Mouse (Mus musculus): ENCODE measurements around the gene Notch1. TPM values are rescaled to one million over a fixed set of nuclear protein-coding genes. Genes with fewer than 3 reads are reported as not detected.

Gene Notch1
- total and polyA plus RNA-seq, 3 experiments: 0.06 TPM; not detected in 2

DNA sequence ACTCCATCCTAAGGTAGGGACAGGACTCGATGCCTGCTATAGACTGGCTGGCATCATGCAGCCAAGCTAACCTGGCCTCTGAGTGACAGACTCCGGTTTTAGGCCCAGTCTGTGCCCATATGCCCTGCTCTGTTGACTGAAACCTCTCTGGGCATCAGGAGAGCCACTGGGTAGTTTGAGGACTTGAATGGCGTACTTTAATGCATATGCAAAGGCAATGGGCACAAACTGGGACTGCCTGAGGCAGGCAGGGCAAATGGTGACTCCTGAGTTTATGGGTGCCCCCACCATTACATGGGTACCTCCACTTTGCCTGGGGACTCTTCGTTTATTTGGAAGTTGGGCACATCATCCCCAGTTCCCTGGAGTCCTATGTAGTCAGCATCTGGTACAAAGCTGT lies 69.8 kb downstream of the Notch1 start:
- Histone ChIP-seq H3K36me3 (ENCODE audit: control insufficient read depth in 1 of 2, insufficient read depth in 2 of 2, low read length in 2 of 2) (peaks cover 0 to 12% of the 10 kb centered on the region in 2 experiments; a peak in 2 of 4 replicates), H3K4me1 (ENCODE audit: control insufficient read depth in 1 of 2, insufficient read depth in 2 of 2, low read length in 2 of 2) (peaks cover 6 to 13% of the 10 kb centered on the region in 2 experiments), H3K79me2 (ENCODE audit: control insufficient read depth, insufficient read depth, low read length, poor library complexity) (peaks cover 15% of the 10 kb centered on the region), H3K9ac (ENCODE audit: control insufficient read depth, low read depth, low read length, poor library complexity, severe bottlenecking) (peak overlapping the region; percentile 88), H3K4me3 (ENCODE audit: control insufficient read depth in 1 of 2, insufficient read depth in 1 of 2, low read depth in 2 of 2, low read length in 2 of 2) (peak overlapping the region; percentile 66 to 98), H3K9me3 (replicated peaks; ENCODE audit: insufficient read depth, low read length) (no peaks in the 10 kb centered on the region), H3K27me3 (ENCODE audit: control insufficient read depth in 1 of 2, insufficient read depth in 2 of 2, low read length in 2 of 2) (no peaks in the 10 kb centered on the region), H3K27ac (ENCODE audit: control insufficient read depth, low read depth, low read length) (no peak overlapping the region)
- DNase-seq (ENCODE audit: low read depth, low spot score): no peak
- TF ChIP-seq MYC (IDR thresholded peaks at IDR 0.05; ENCODE audit: low read depth, low read length) (no peak), USF1 (IDR thresholded peaks at IDR 0.05; ENCODE audit: low read depth, low read length) (no peak), POLR2AphosphoS5 (IDR thresholded peaks at IDR 0.05; ENCODE audit: borderline replicate concordance, low read depth, low read length) (no peak)

DNA sequence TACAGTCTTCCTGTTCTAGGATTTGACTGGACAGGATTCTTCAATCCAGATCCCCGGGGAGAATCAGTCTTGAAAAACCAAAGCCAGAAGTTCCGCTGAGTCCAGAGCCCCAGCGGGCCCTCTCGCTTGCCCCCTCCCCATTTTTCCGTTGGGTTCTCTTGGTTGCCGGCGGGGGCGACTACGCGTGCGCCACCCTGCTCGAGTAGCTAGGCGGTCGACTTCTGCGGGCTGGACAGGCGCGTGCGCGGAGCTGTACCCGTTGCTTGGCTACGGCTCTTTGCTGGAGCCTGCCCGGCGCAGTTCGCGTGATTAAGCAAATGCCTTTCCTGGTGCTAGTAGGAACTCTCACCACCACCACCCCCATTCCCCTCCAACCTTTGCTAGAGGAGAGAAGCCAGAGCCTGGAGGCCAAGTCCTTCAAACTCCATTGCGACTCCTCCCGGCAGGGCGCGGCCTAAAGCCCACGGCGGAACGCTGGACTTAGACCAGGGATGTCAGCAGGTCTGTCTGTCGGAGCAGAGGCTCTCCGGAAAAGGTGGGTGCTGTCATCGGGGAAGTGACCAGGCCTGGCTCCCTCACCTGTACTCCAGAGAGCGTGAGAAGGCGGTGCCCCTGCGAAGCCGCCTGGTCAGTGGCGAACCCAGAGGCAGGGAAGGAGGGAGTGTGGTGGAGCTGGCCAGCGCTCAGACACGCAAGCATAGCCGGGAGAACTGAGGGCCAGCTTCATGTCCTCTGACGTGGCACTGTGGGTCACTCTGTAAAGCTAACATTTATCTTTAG lies 70.6 kb downstream of the Notch1 start:
- Histone ChIP-seq H3K27ac (ENCODE audit: control insufficient read depth, low read depth, low read length) (peak overlapping the region; percentile 86), H3K9me3 (replicated peaks; ENCODE audit: insufficient read depth, low read length) (no peaks in the 10 kb centered on the region), H3K79me2 (ENCODE audit: control insufficient read depth, insufficient read depth, low read length, poor library complexity) (peaks cover 15% of the 10 kb centered on the region), H3K27me3 (ENCODE audit: control insufficient read depth in 1 of 2, insufficient read depth in 2 of 2, low read length in 2 of 2) (no peaks in the 10 kb centered on the region), H3K36me3 (ENCODE audit: control insufficient read depth in 1 of 2, insufficient read depth in 2 of 2, low read length in 2 of 2) (peaks cover 1 to 12% of the 10 kb centered on the region in 2 experiments; a peak in 3 of 4 replicates), H3K9ac (ENCODE audit: control insufficient read depth, low read depth, low read length, poor library complexity, severe bottlenecking) (peak overlapping the region; percentile 88), H3K4me1 (ENCODE audit: control insufficient read depth in 1 of 2, insufficient read depth in 2 of 2, low read length in 2 of 2) (peaks cover 6 to 13% of the 10 kb centered on the region in 2 experiments), H3K4me3 (ENCODE audit: control insufficient read depth in 1 of 2, insufficient read depth in 1 of 2, low read depth in 2 of 2, low read length in 2 of 2) (peak overlapping the region; percentile 66 to 98)
- peak; percentile 91 for TF ChIP-seq NRF1 (IDR thresholded peaks at IDR 0.05; ENCODE audit: insufficient read depth, low read depth, low read length, poor library complexity, severe bottlenecking)
- no peak for TF ChIP-seq TAL1 (IDR thresholded peaks at IDR 0.05; ENCODE audit: low read length)
- no peak for TF ChIP-seq ZNF384 (IDR thresholded peaks at IDR 0.05; ENCODE audit: low read depth, low read length)
- TF ChIP-seq ZKSCAN1 (IDR thresholded peaks at IDR 0.05; ENCODE audit: low read depth, low read length): no peak
- peak; percentile 15; the same call in 1 of the 2 replicates for TF ChIP-seq ETS1 (IDR thresholded peaks at IDR 0.05; ENCODE audit: low read depth, low read length)
- peak; percentile 62 for TF ChIP-seq NELFE (IDR thresholded peaks at IDR 0.05; ENCODE audit: low read depth, low read length)
- peak; percentile 19; the same call in 1 of the 2 replicates for TF ChIP-seq MYB (IDR thresholded peaks at IDR 0.05; ENCODE audit: low read depth, low read length)
- no peak for TF ChIP-seq MAZ (IDR thresholded peaks at IDR 0.05; ENCODE audit: low read depth, low read length)
- peak; percentile 98 for TF ChIP-seq SIN3A (IDR thresholded peaks at IDR 0.05; ENCODE audit: low read length)
- TF ChIP-seq MAX (IDR thresholded peaks at IDR 0.05; ENCODE audit: low read length): peak; percentile 58; the same call in 1 of the 2 replicates
- TF ChIP-seq MAFK (IDR thresholded peaks at IDR 0.05; ENCODE audit: borderline replicate concordance, low read depth, low read length): no peak
- no peak for TF ChIP-seq POLR2AphosphoS2 (IDR thresholded peaks at IDR 0.05; ENCODE audit: low read length)
- TF ChIP-seq SMC3 (IDR thresholded peaks at IDR 0.05; ENCODE audit: low read depth, low read length): no peak
- 0 out of 2 replicates have a peak, but pooled peaks have one; percentile 2 for TF ChIP-seq ZMIZ1 (IDR thresholded peaks at IDR 0.05; ENCODE audit: low read depth, low read length)
- TF ChIP-seq BHLHE40 (IDR thresholded peaks at IDR 0.05; ENCODE audit: borderline replicate concordance, low read depth, low read length): peak; percentile 27; the same call in 1 of the 2 replicates
- peak; percentile 51 to 68; a peak in 3 of 4 replicates for TF ChIP-seq POLR2A (IDR thresholded peaks at IDR 0.05; ENCODE audit: control insufficient read depth in 1 of 2, insufficient read depth in 1 of 2, low read depth in 1 of 2, low read length in 2 of 2, poor library complexity in 1 of 2)
- TF ChIP-seq TCF12 (IDR thresholded peaks at IDR 0.05; ENCODE audit: low read depth, low read length): 0 out of 2 replicates have a peak, but pooled peaks have one; percentile 5
- peak; percentile 85 for TF ChIP-seq HCFC1 (IDR thresholded peaks at IDR 0.05; ENCODE audit: low read depth, low read length)
- TF ChIP-seq CTCF (IDR thresholded peaks at IDR 0.05 in 2 of 3, conservative IDR thresholded peaks at IDR 0.05 in 1 of 3; ENCODE audit: control insufficient read depth in 1 of 3, insufficient read depth in 1 of 3, low read depth in 2 of 3, low read length in 3 of 3, poor library complexity in 1 of 3, severe bottlenecking in 1 of 3): peak in 2 of 3 experiments; percentile 4 to 13; a peak in 1 of 6 replicates
- TF ChIP-seq JUND (IDR thresholded peaks at IDR 0.05; ENCODE audit: low read depth, low read length): no peak
- peak; percentile 98 for TF ChIP-seq MXI1 (IDR thresholded peaks at IDR 0.05; ENCODE audit: low read depth, low read length)
- TF ChIP-seq MYC (IDR thresholded peaks at IDR 0.05; ENCODE audit: low read depth, low read length): peak; percentile 81
- DNase-seq (ENCODE audit: low read depth, low spot score): peak; percentile 96

Data from MEL (cell line).